Mouse (Mus musculus) heart, embryonic 15.5 days (tissue): Measurements from ENCODE around the gene Gm1043. TPM values are rescaled to one million over a fixed set of nuclear protein-coding genes. Genes with fewer than 3 reads are reported as not detected.

ENCODE experiments used
- ATAC-seq: fragments of 200-750 bp; cut with Nextera tagmentation; replicated peaks from 2 replicates; pipeline ENCODE4 v1.8.0; 2017; ENCODE audit warnings: low read depth, moderate TSS enrichment; ENCODE audit not compliant: insufficient number of reproducible peaks, insufficient read depth, low FRiP score
- H3K27ac ChIP-seq: fragments of 300-500 bp; sonication (generic); 2 replicates; pipeline ENCODE4 v1.5.1; 2015; ENCODE audit warnings: mild to moderate bottlenecking, inconsistent platforms
- H3K27me3 ChIP-seq: fragments of 300-500 bp; sonication (generic); 2 replicates; pipeline ENCODE4 v1.6.1; 2015; ENCODE audit warnings: inconsistent platforms
- H3K36me3 ChIP-seq: fragments of 300-500 bp; sonication (generic); 2 replicates; pipeline ENCODE4 v1.6.1; 2015; ENCODE audit warnings: mild to moderate bottlenecking, inconsistent platforms
- H3K4me1 ChIP-seq: fragments of 300-500 bp; sonication (generic); replicated peaks from 2 replicates; pipeline ENCODE4 v1.6.1; 2015; ENCODE audit warnings: inconsistent platforms
- H3K4me2 ChIP-seq: fragments of 300-500 bp; sonication (generic); 2 replicates; pipeline ENCODE4 v1.6.1; 2015; ENCODE audit warnings: inconsistent platforms, mild to moderate bottlenecking, moderate library complexity
- H3K4me3 ChIP-seq: fragments of 300-500 bp; sonication (generic); 2 replicates; pipeline ENCODE4 v1.5.1; 2015; ENCODE audit warnings: mild to moderate bottlenecking, inconsistent platforms
- H3K9ac ChIP-seq: fragments of 300-500 bp; sonication (generic); 2 replicates; pipeline ENCODE4 v1.6.1; 2015; ENCODE audit warnings: mild to moderate bottlenecking, inconsistent platforms
- H3K9me3 ChIP-seq: fragments of 300-500 bp; sonication (generic); replicated peaks from 2 replicates; pipeline ENCODE4 v1.6.1; 2016; ENCODE audit warnings: inconsistent platforms
- WGBS: fragments of 180-500 bp; shearing (Covaris S2); methylation state at CpG from one replicate; pipeline ENCODE4 v1.1.7; 2015; ENCODE audit warnings: mixed read lengths; 5-methylcytosine and 5-hydroxymethylcytosine counted together
- polyA plus RNA-seq: library from polyadenylated mRNA; unstranded; fragments of >200 nt; fragmentation: Nextera tagmentation; extraction: Ambion mirVana; gene quantifications from 2 replicates; pipeline ENCODE4 v1.2.1, GENCODE M21; 2015

Gm1043 gene
- polyA plus RNA-seq, 1 experiment from 2014 or later, result not detected

GRCm38 (mm10) chr5:37177061-37177460 lies 91.9 kb downstream of the Gm1043 start:
- H3K4me2 ChIP-seq, result no peak overlapping the region
- H3K9ac ChIP-seq, result no peak overlapping the region
- no peaks in the 10 kb centered on the region for H3K36me3 ChIP-seq
- H3K4me3 ChIP-seq, result no peak overlapping the region
- H3K27ac ChIP-seq, result no peak overlapping the region
- 59% methylated on average over 7 of the region's 7 CpGs for WGBS
- peaks cover 5% of the 10 kb centered on the region; the same call in 1 of the 2 replicates for H3K4me1 ChIP-seq
- no peaks in the 10 kb centered on the region for H3K9me3 ChIP-seq
- peaks cover 23% of the 10 kb centered on the region for H3K27me3 ChIP-seq
- no peak for ATAC-seq

- Histone ChIP-seq H3K4me2 (no peak overlapping the region), H3K9ac (no peak overlapping the region), H3K9me3 (no peaks in the 10 kb centered on the region), H3K4me3 (no peak overlapping the region), H3K4me1 (no peaks in the 10 kb centered on the region), H3K27me3 (peaks cover 13% of the 10 kb centered on the region), H3K36me3 (no peaks in the 10 kb centered on the region), H3K27ac (no peak overlapping the region)
- no peak for ATAC-seq
- 44% methylated on average over 4 of the region's 4 CpGs for WGBS
Measured at GRCm38 (mm10) chr5:37178811-37179210, 93.6 kb downstream of the Gm1043 start.

- peaks cover 5% of the 10 kb centered on the region; the same call in 1 of the 2 replicates for H3K27me3 ChIP-seq
- no peaks in the 10 kb centered on the region for H3K36me3 ChIP-seq
- no peak for ATAC-seq
- no peak overlapping the region for H3K4me3 ChIP-seq
- WGBS, result 90% methylated on average over 9 of the region's 9 CpGs
- H3K9ac ChIP-seq, result no peak overlapping the region
- no peaks in the 10 kb centered on the region for H3K9me3 ChIP-seq
- no peaks in the 10 kb centered on the region for H3K4me1 ChIP-seq
- no peak overlapping the region for H3K4me2 ChIP-seq
- no peak overlapping the region for H3K27ac ChIP-seq
Measured at GRCm38 (mm10) chr5:37179872-37180271, 94.7 kb downstream of the Gm1043 start.

- no peak for ATAC-seq
- 49% methylated on average over 1 of the region's 1 CpGs for WGBS
- H3K4me1 ChIP-seq, result no peaks in the 10 kb centered on the region
Measured at GRCm38 (mm10) chr5:37180624-37181023, 95.5 kb downstream of the Gm1043 start.

DNA sequence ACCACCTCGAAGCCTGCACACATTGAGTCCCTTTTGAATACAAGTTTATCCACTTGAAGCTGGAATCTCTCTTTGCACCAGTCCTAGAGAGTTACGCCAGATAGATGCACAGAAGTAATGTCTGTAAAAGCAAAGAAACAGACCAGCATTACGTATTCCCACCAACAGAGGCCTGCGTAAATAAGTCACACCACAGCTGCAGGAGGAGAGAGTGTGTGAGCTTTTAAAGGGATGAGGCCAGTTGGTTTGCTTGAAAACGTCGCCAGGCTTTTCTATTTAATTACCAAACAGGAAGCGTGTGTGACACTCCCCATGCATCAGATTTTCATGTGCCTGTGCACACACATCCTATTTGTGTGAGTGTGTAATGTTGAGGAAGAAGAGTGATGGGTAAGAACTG lies 99.4 kb downstream of the Gm1043 start:
- Histone ChIP-seq H3K9me3 (no peaks in the 10 kb centered on the region), H3K27ac (no peak overlapping the region), H3K27me3 (peaks cover 5% of the 10 kb centered on the region), H3K36me3 (no peaks in the 10 kb centered on the region), H3K4me2 (no peak overlapping the region), H3K4me1 (no peaks in the 10 kb centered on the region), H3K4me3 (no peak overlapping the region), H3K9ac (no peak overlapping the region)
- WGBS, result 58% methylated on average over 7 of the region's 7 CpGs
- no peak for ATAC-seq

More at GRCm38 (mm10) chr5:37180624-37181023, 95.5 kb downstream of the Gm1043 start:
- Histone ChIP-seq H3K27ac (no peak overlapping the region), H3K4me3 (no peak overlapping the region), H3K9ac (no peak overlapping the region), H3K27me3 (peaks cover 3% of the 10 kb centered on the region; the same call in 1 of the 2 replicates), H3K36me3 (no peaks in the 10 kb centered on the region), H3K9me3 (no peaks in the 10 kb centered on the region), H3K4me2 (no peak overlapping the region)

- Histone ChIP-seq H3K4me2 (no peak overlapping the region), H3K9ac (no peak overlapping the region), H3K36me3 (no peaks in the 10 kb centered on the region), H3K9me3 (no peaks in the 10 kb centered on the region), H3K27me3 (peaks cover 36% of the 10 kb centered on the region), H3K27ac (no peak overlapping the region), H3K4me3 (no peak overlapping the region), H3K4me1 (no peaks in the 10 kb centered on the region)
- WGBS, result 80% methylated on average over 5 of the region's 5 CpGs
- no peak for ATAC-seq
Measured at GRCm38 (mm10) chr5:37190378-37190777, 105.2 kb downstream of the Gm1043 start.

DNA sequence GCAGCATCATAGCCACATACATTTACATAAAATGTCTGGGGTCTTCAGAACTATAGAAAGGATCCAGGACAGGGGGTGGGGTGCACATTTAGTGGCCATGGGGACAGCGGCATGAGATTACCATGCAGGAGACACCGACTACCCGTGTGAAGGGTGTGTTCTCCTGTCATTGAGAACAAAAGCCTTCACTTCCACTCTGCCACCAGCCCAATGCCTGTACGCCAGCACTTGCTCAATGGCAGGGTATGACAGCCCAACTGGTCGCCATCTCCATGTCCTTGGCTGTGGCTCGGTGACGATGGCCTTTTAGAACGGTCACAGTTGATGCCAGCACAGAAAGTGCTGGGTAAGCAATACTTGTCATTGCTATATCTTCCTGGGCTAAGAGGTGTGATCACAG lies 111.0 kb downstream of the Gm1043 start:
- ATAC-seq, result no peak
- 76% methylated on average over 8 of the region's 8 CpGs for WGBS
- no peaks in the 10 kb centered on the region for H3K36me3 ChIP-seq
- peaks cover 37% of the 10 kb centered on the region for H3K27me3 ChIP-seq
- H3K4me3 ChIP-seq, result no peak overlapping the region
- H3K9me3 ChIP-seq, result no peaks in the 10 kb centered on the region
- H3K9ac ChIP-seq, result no peak overlapping the region
- H3K4me1 ChIP-seq, result peaks cover 25% of the 10 kb centered on the region
- no peak overlapping the region for H3K4me2 ChIP-seq
- H3K27ac ChIP-seq, result no peak overlapping the region

- peaks cover 32% of the 10 kb centered on the region for H3K27me3 ChIP-seq
- ATAC-seq, result no peak
- no peak overlapping the region for H3K4me2 ChIP-seq
Measured at GRCm38 (mm10) chr5:37196666-37197250, 111.6 kb downstream of the Gm1043 start.

DNA sequence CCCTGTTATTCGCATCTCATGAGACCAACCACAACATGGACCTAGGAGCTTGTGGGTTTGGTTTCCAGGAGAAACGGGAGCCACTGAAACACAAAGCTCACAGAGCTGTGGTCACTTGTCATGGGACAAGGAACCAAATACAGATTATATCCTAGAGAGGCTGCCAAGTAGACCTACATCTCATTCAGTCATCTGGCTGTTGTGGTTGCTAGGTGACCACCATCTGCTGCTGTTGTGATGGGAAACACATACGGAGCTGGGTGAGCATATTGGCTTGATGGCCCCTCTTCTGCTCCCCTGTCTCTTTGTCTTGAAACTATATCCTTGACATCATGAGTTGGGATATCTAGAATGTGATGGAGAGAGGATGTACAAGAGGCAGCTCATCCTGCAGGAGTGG lies 112.3 kb downstream of the Gm1043 start:
- 65% methylated on average over 3 of the region's 3 CpGs for WGBS

More at GRCm38 (mm10) chr5:37196666-37197250, 111.6 kb downstream of the Gm1043 start:
- 50% methylated on average over 10 of the region's 10 CpGs for WGBS
- no peaks in the 10 kb centered on the region for H3K36me3 ChIP-seq
- H3K4me1 ChIP-seq, result peaks cover 25% of the 10 kb centered on the region
- H3K9me3 ChIP-seq, result no peaks in the 10 kb centered on the region
- H3K9ac ChIP-seq, result no peak overlapping the region
- H3K27ac ChIP-seq, result no peak overlapping the region
- H3K4me3 ChIP-seq, result no peak overlapping the region

DNA sequence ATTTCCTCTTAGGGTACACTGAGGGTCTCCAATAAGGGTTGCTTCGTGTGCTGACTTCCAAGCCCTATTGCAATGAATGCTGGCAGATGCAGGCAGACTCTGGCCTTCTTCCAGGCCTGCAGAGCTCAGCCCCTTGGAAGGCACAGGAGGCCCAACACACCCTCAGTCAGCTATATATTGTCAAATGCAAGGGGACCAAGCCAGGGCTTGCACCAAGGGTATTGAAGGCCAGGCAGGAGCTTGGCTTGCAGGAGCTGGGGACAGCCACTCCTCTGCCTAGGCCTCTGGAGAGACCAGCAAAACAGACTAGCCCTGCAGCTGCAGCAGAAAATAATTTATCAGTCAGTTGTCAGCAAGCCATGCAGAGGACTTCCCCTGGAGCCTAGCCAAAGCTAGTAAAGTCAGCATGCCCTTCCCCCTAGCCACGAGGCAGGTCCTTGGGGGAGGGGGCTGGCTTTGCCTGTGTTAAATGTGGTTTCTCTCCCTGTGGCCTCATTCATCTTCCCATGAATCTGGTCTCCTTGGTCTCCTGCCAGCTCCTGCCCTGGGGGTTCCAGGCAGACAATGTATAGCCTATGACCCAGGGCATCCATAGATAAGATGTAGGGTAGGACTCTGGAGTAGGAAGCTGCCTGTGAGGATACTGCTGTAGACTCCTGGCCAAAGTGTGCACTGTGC lies 113.0 kb downstream of the Gm1043 start:
- H3K27ac ChIP-seq, result no peak overlapping the region
- H3K4me3 ChIP-seq, result no peak overlapping the region
- WGBS, result 20% methylated on average over 2 of the region's 2 CpGs
- peak; percentile 51 for ATAC-seq
- H3K9me3 ChIP-seq, result no peaks in the 10 kb centered on the region
- peaks cover 25% of the 10 kb centered on the region for H3K4me1 ChIP-seq
- no peaks in the 10 kb centered on the region for H3K36me3 ChIP-seq
- peaks cover 30% of the 10 kb centered on the region for H3K27me3 ChIP-seq
- H3K4me2 ChIP-seq, result no peak overlapping the region
- 0 out of 2 replicates have a peak overlapping the region, but pooled peaks have one; percentile 5 for H3K9ac ChIP-seq

More for the DNA sequence above, 112.3 kb downstream of the Gm1043 start:
- H3K27me3 ChIP-seq, result peaks cover 29% of the 10 kb centered on the region
- no peaks in the 10 kb centered on the region for H3K9me3 ChIP-seq
- no peak overlapping the region for H3K27ac ChIP-seq
- peaks cover 25% of the 10 kb centered on the region for H3K4me1 ChIP-seq
- no peak overlapping the region for H3K4me2 ChIP-seq
- ATAC-seq, result no peak
- no peak overlapping the region for H3K9ac ChIP-seq
- H3K36me3 ChIP-seq, result no peaks in the 10 kb centered on the region
- no peak overlapping the region for H3K4me3 ChIP-seq

GRCm38 (mm10) chr5:37202285-37202684 lies 117.1 kb downstream of the Gm1043 start:
- Histone ChIP-seq H3K4me3 (no peak overlapping the region), H3K27me3 (peaks cover 8% of the 10 kb centered on the region; the same call in 1 of the 2 replicates), H3K4me2 (no peak overlapping the region), H3K27ac (no peak overlapping the region), H3K9ac (no peak overlapping the region), H3K9me3 (no peaks in the 10 kb centered on the region), H3K4me1 (peaks cover 16% of the 10 kb centered on the region), H3K36me3 (no peaks in the 10 kb centered on the region)
- no peak for ATAC-seq
- WGBS, result 20% methylated on average over 1 of the region's 1 CpGs

GRCm38 (mm10) chr5:37204886-37205285 lies 119.7 kb downstream of the Gm1043 start:
- Histone ChIP-seq H3K9me3 (no peaks in the 10 kb centered on the region), H3K4me3 (no peak overlapping the region), H3K9ac (no peak overlapping the region), H3K36me3 (no peaks in the 10 kb centered on the region), H3K4me1 (no peaks in the 10 kb centered on the region), H3K27me3 (peaks cover 5% of the 10 kb centered on the region; the same call in 1 of the 2 replicates), H3K27ac (no peak overlapping the region), H3K4me2 (no peak overlapping the region)
- WGBS, result 80% methylated on average over 7 of the region's 7 CpGs
- no peak for ATAC-seq
